Mouse (Mus musculus) gastrocnemius, postnatal 25 days (tissue): Measurements from ENCODE around the gene Itpr1. TPM values are rescaled to one million over a fixed set of nuclear protein-coding genes. Genes with fewer than 3 reads are reported as not detected.

Experiments used
- DNase-seq: peaks from one replicate; pipeline ENCODE4 v3.0.0; 2022
- total RNA-seq, 2 experiments: library from RNA; stranded (reverse); gene quantifications; 1 replicate in 1 of 2; 2 replicates in 1 of 2; pipeline ENCODE4 v1.2.3; 2021

Gene Itpr1
- total RNA-seq, 2 experiments from 2014 or later: 12.3 to 12.5 TPM

GRCm38 (mm10) chr6:108390624-108391324, 177.9 kb downstream of the Itpr1 start:
- no peak for DNase-seq

- DNase-seq: no peak
Observed at GRCm38 (mm10) chr6:108393131-108393530, 180.2 kb downstream of the Itpr1 start.

- no peak for DNase-seq
Observed at GRCm38 (mm10) chr6:108397956-108398355, 185.1 kb downstream of the Itpr1 start.

- DNase-seq: no peak
Observed at GRCm38 (mm10) chr6:108401412-108401955, 188.6 kb downstream of the Itpr1 start.

- DNase-seq: no peak
Observed at GRCm38 (mm10) chr6:108404736-108405135, 191.8 kb downstream of the Itpr1 start.

- no peak for DNase-seq
Observed at GRCm38 (mm10) chr6:108408053-108408452, 195.2 kb downstream of the Itpr1 start.

- no peak for DNase-seq
Observed at GRCm38 (mm10) chr6:108408726-108409125, 195.8 kb downstream of the Itpr1 start.

GRCm38 (mm10) chr6:108410771-108411170, 197.9 kb downstream of the Itpr1 start:
- peak; percentile 27 for DNase-seq

- no peak for DNase-seq
Observed at GRCm38 (mm10) chr6:108411201-108411600, 198.3 kb downstream of the Itpr1 start.

GRCm38 (mm10) chr6:108413006-108413405, 200.1 kb downstream of the Itpr1 start:
- no peak for DNase-seq

GRCm38 (mm10) chr6:108413593-108413992, 200.7 kb downstream of the Itpr1 start:
- DNase-seq: no peak

GRCm38 (mm10) chr6:108415847-108416246, 203.0 kb downstream of the Itpr1 start:
- DNase-seq: no peak

- no peak for DNase-seq
Observed at GRCm38 (mm10) chr6:108417508-108417907, 204.6 kb downstream of the Itpr1 start.

- no peak for DNase-seq
Observed at GRCm38 (mm10) chr6:108418218-108418617, 205.3 kb downstream of the Itpr1 start.

- peak; percentile 75 for DNase-seq
Observed at GRCm38 (mm10) chr6:108424749-108425584, 212.1 kb downstream of the Itpr1 start.

GRCm38 (mm10) chr6:108426789-108427188, 213.9 kb downstream of the Itpr1 start:
- DNase-seq: peak; percentile 87

- no peak for DNase-seq
Observed at GRCm38 (mm10) chr6:108428383-108428782, 215.5 kb downstream of the Itpr1 start.

- no peak for DNase-seq
Observed at GRCm38 (mm10) chr6:108429950-108430349, 217.1 kb downstream of the Itpr1 start.

GRCm38 (mm10) chr6:108431193-108431592, 218.3 kb downstream of the Itpr1 start:
- DNase-seq: no peak

GRCm38 (mm10) chr6:108432836-108433235, 219.9 kb downstream of the Itpr1 start:
- no peak for DNase-seq

GRCm38 (mm10) chr6:108434816-108435215, 221.9 kb downstream of the Itpr1 start:
- DNase-seq: no peak

- no peak for DNase-seq
Observed at GRCm38 (mm10) chr6:108435467-108435866, 222.6 kb downstream of the Itpr1 start.

GRCm38 (mm10) chr6:108436608-108437007, 223.7 kb downstream of the Itpr1 start:
- DNase-seq: no peak
